Mouse (Mus musculus): ENCODE data around the gene Tab1. TPM values are rescaled to one million over a fixed set of nuclear protein-coding genes. Genes with fewer than 3 reads are reported as not detected.
A peak's percentile ranks its signal among the peaks of the same experiment; 100 is the strongest.

Tab1 gene
- polyA plus RNA-seq, 1 experiment from 2014 or later = 29.9 TPM

- Histone ChIP-seq H3K9ac (ENCODE audit: low read length) (no peak overlapping the region), H3K9me3 (replicated peaks; ENCODE audit: control insufficient read depth, low read length) (no peaks in the 10 kb centered on the region), H3K4me2 (ENCODE audit: low read depth, low read length) (no peak overlapping the region), H3K36me3 (ENCODE audit: control insufficient read depth, insufficient read depth) (no peaks in the 10 kb centered on the region), H3K4me3 (ENCODE audit: low read length) (no peak overlapping the region), H3K27me3 (ENCODE audit: control insufficient read depth, insufficient read depth, low read length) (no peaks in the 10 kb centered on the region), H3K27ac (ENCODE audit: low read length) (no peak overlapping the region), H3K4me1 (ENCODE audit: control insufficient read depth, insufficient read depth, low read length) (no peaks in the 10 kb centered on the region)
- no peak for ATAC-seq (replicated peaks; ENCODE audit: extremely low read depth, insufficient read depth, low FRiP score)
- 70% methylated on average over 5 of the region's 5 CpGs for WGBS
Observed at GRCm38 (mm10) chr15:80188927-80189326, 56.0 kb downstream of the Tab1 start.

GRCm38 (mm10) chr15:80190075-80190474 is 57.1 kb downstream of the Tab1 start:
- H3K4me3 ChIP-seq (ENCODE audit: low read length) = no peak overlapping the region
- 65% methylated on average over 4 of the region's 4 CpGs for WGBS
- H3K4me2 ChIP-seq (ENCODE audit: low read depth, low read length) = no peak overlapping the region
- no peaks in the 10 kb centered on the region for H3K36me3 ChIP-seq (ENCODE audit: control insufficient read depth, insufficient read depth)
- H3K27me3 ChIP-seq (ENCODE audit: control insufficient read depth, insufficient read depth, low read length) = no peaks in the 10 kb centered on the region
- H3K9me3 ChIP-seq (replicated peaks; ENCODE audit: control insufficient read depth, low read length) = no peaks in the 10 kb centered on the region
- ATAC-seq (replicated peaks; ENCODE audit: extremely low read depth, insufficient read depth, low FRiP score) = no peak
- no peak overlapping the region for H3K27ac ChIP-seq (ENCODE audit: low read length)
- no peaks in the 10 kb centered on the region for H3K4me1 ChIP-seq (ENCODE audit: control insufficient read depth, insufficient read depth, low read length)
- H3K9ac ChIP-seq (ENCODE audit: low read length) = no peak overlapping the region

GRCm38 (mm10) chr15:80191585-80192245 is 58.8 kb downstream of the Tab1 start:
- 56% methylated on average over 8 of the region's 8 CpGs for WGBS
- H3K27ac ChIP-seq (ENCODE audit: low read length) = no peak overlapping the region
- ATAC-seq (replicated peaks; ENCODE audit: extremely low read depth, insufficient read depth, low FRiP score) = 0 out of 2 replicates have a peak, but pooled peaks have one; percentile 6
- no peak overlapping the region for H3K9ac ChIP-seq (ENCODE audit: low read length)
- H3K4me1 ChIP-seq (ENCODE audit: control insufficient read depth, insufficient read depth, low read length) = no peaks in the 10 kb centered on the region
- H3K9me3 ChIP-seq (replicated peaks; ENCODE audit: control insufficient read depth, low read length) = peaks cover 3% of the 10 kb centered on the region; the same call in 1 of the 2 replicates
- no peak overlapping the region for H3K4me3 ChIP-seq (ENCODE audit: low read length)
- no peak overlapping the region for H3K4me2 ChIP-seq (ENCODE audit: low read depth, low read length)
- no peaks in the 10 kb centered on the region for H3K36me3 ChIP-seq (ENCODE audit: control insufficient read depth, insufficient read depth)
- H3K27me3 ChIP-seq (ENCODE audit: control insufficient read depth, insufficient read depth, low read length) = no peaks in the 10 kb centered on the region

GRCm38 (mm10) chr15:80192246-80192585 is 59.3 kb downstream of the Tab1 start:
- Histone ChIP-seq H3K4me2 (ENCODE audit: low read depth, low read length) (no peak overlapping the region), H3K36me3 (ENCODE audit: control insufficient read depth, insufficient read depth) (no peaks in the 10 kb centered on the region), H3K9ac (ENCODE audit: low read length) (no peak overlapping the region), H3K27me3 (ENCODE audit: control insufficient read depth, insufficient read depth, low read length) (no peaks in the 10 kb centered on the region), H3K4me1 (ENCODE audit: control insufficient read depth, insufficient read depth, low read length) (no peaks in the 10 kb centered on the region), H3K9me3 (replicated peaks; ENCODE audit: control insufficient read depth, low read length) (peaks cover 3% of the 10 kb centered on the region; the same call in 1 of the 2 replicates), H3K27ac (ENCODE audit: low read length) (no peak overlapping the region), H3K4me3 (ENCODE audit: low read length) (no peak overlapping the region)
- 0 out of 2 replicates have a peak, but pooled peaks have one; percentile 37 for ATAC-seq (replicated peaks; ENCODE audit: extremely low read depth, insufficient read depth, low FRiP score)
- WGBS = 85% methylated on average over 5 of the region's 6 CpGs

- Histone ChIP-seq H3K9me3 (replicated peaks; ENCODE audit: control insufficient read depth, low read length) (peaks cover 3% of the 10 kb centered on the region; the same call in 1 of the 2 replicates), H3K27ac (ENCODE audit: low read length) (no peak overlapping the region), H3K4me1 (ENCODE audit: control insufficient read depth, insufficient read depth, low read length) (no peaks in the 10 kb centered on the region), H3K4me2 (ENCODE audit: low read depth, low read length) (no peak overlapping the region), H3K36me3 (ENCODE audit: control insufficient read depth, insufficient read depth) (no peaks in the 10 kb centered on the region), H3K9ac (ENCODE audit: low read length) (no peak overlapping the region), H3K4me3 (ENCODE audit: low read length) (no peak overlapping the region), H3K27me3 (ENCODE audit: control insufficient read depth, insufficient read depth, low read length) (no peaks in the 10 kb centered on the region)
- 63% methylated on average over 7 of the region's 7 CpGs for WGBS
- no peak for ATAC-seq (replicated peaks; ENCODE audit: extremely low read depth, insufficient read depth, low FRiP score)
Observed at GRCm38 (mm10) chr15:80192847-80193246, 59.9 kb downstream of the Tab1 start.

- Histone ChIP-seq H3K4me3 (ENCODE audit: low read length) (no peak overlapping the region), H3K9me3 (replicated peaks; ENCODE audit: control insufficient read depth, low read length) (peaks cover 3% of the 10 kb centered on the region; the same call in 1 of the 2 replicates), H3K9ac (ENCODE audit: low read length) (no peak overlapping the region), H3K4me1 (ENCODE audit: control insufficient read depth, insufficient read depth, low read length) (no peaks in the 10 kb centered on the region), H3K27ac (ENCODE audit: low read length) (no peak overlapping the region), H3K36me3 (ENCODE audit: control insufficient read depth, insufficient read depth) (no peaks in the 10 kb centered on the region), H3K4me2 (ENCODE audit: low read depth, low read length) (no peak overlapping the region), H3K27me3 (ENCODE audit: control insufficient read depth, insufficient read depth, low read length) (no peaks in the 10 kb centered on the region)
- WGBS = 77% methylated on average over 2 of the region's 2 CpGs
- no peak for ATAC-seq (replicated peaks; ENCODE audit: extremely low read depth, insufficient read depth, low FRiP score)
Observed at GRCm38 (mm10) chr15:80199556-80199955, 66.6 kb downstream of the Tab1 start.

GRCm38 (mm10) chr15:80202111-80202775 is 69.3 kb downstream of the Tab1 start:
- Histone ChIP-seq H3K9ac (ENCODE audit: low read length) (no peak overlapping the region), H3K27me3 (ENCODE audit: control insufficient read depth, insufficient read depth, low read length) (no peaks in the 10 kb centered on the region), H3K4me2 (ENCODE audit: low read depth, low read length) (no peak overlapping the region), H3K4me3 (ENCODE audit: low read length) (no peak overlapping the region), H3K27ac (ENCODE audit: low read length) (no peak overlapping the region), H3K9me3 (replicated peaks; ENCODE audit: control insufficient read depth, low read length) (no peaks in the 10 kb centered on the region), H3K4me1 (ENCODE audit: control insufficient read depth, insufficient read depth, low read length) (no peaks in the 10 kb centered on the region), H3K36me3 (ENCODE audit: control insufficient read depth, insufficient read depth) (no peaks in the 10 kb centered on the region)
- 72% methylated on average over 6 of the region's 6 CpGs for WGBS
- ATAC-seq (replicated peaks; ENCODE audit: extremely low read depth, insufficient read depth, low FRiP score) = no peak

- Histone ChIP-seq H3K4me3 (ENCODE audit: low read length) (no peak overlapping the region), H3K4me1 (ENCODE audit: control insufficient read depth, insufficient read depth, low read length) (no peaks in the 10 kb centered on the region), H3K27me3 (ENCODE audit: control insufficient read depth, insufficient read depth, low read length) (no peaks in the 10 kb centered on the region), H3K9ac (ENCODE audit: low read length) (no peak overlapping the region), H3K27ac (ENCODE audit: low read length) (no peak overlapping the region), H3K36me3 (ENCODE audit: control insufficient read depth, insufficient read depth) (no peaks in the 10 kb centered on the region), H3K9me3 (replicated peaks; ENCODE audit: control insufficient read depth, low read length) (no peaks in the 10 kb centered on the region), H3K4me2 (ENCODE audit: low read depth, low read length) (no peak overlapping the region)
- ATAC-seq (replicated peaks; ENCODE audit: extremely low read depth, insufficient read depth, low FRiP score) = no peak; the same call in 1 of the 2 replicates
- 26% methylated on average over 4 of the region's 4 CpGs for WGBS
Observed at GRCm38 (mm10) chr15:80203406-80203805, 70.5 kb downstream of the Tab1 start.

GRCm38 (mm10) chr15:80206057-80206565 is 73.2 kb downstream of the Tab1 start:
- Histone ChIP-seq H3K4me1 (ENCODE audit: control insufficient read depth, insufficient read depth, low read length) (no peaks in the 10 kb centered on the region), H3K36me3 (ENCODE audit: control insufficient read depth, insufficient read depth) (no peaks in the 10 kb centered on the region), H3K27ac (ENCODE audit: low read length) (no peak overlapping the region), H3K9me3 (replicated peaks; ENCODE audit: control insufficient read depth, low read length) (no peaks in the 10 kb centered on the region), H3K4me2 (ENCODE audit: low read depth, low read length) (no peak overlapping the region), H3K4me3 (ENCODE audit: low read length) (no peak overlapping the region), H3K9ac (ENCODE audit: low read length) (no peak overlapping the region), H3K27me3 (ENCODE audit: control insufficient read depth, insufficient read depth, low read length) (no peaks in the 10 kb centered on the region)
- WGBS = 85% methylated on average over 3 of the region's 3 CpGs
- ATAC-seq (replicated peaks; ENCODE audit: extremely low read depth, insufficient read depth, low FRiP score) = no peak

All from heart, embryonic 16.5 days (tissue).